Mouse (Mus musculus) liver, postnatal 0 days (tissue): ENCODE measurements around the gene Tcf3.

Source experiments
- CTCF ChIP-seq: sonication (generic); IDR thresholded peaks from 2 replicates; pipeline ENCODE4 v1.5.1; 2016; ENCODE audit warnings: antibody characterized with exemption, low read depth
- EP300 ChIP-seq: IDR thresholded peaks from 2 replicates; pipeline ENCODE4 v1.6.1; 2016; ENCODE audit warnings: antibody characterized with exemption, low read depth, mild to moderate bottlenecking

DNA sequence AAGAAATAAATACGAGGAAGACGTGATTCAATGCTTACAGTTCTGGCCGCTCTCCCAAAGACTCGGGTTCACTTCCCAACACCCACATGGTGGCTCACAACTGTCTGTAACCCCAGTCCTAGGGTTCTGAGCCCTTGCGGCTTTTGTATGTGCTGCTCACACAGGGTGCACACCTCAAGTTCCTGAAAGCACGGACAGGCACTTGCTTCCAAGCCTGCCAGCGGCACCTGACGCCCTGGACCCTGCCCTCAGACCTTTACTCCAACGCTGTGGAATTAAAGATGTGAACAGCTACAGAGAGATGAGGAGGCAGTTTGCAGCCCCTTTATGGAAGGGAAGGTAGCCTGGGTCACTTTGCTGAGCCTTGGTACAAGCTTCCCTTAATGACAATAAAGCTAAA lies 42.8 kb downstream of the Tcf3 start:
- TF ChIP-seq EP300: no peak
- TF ChIP-seq CTCF: no peak
